Mouse (Mus musculus): Measurements from ENCODE around the gene E2f4. TPM values are rescaled to one million over a fixed set of nuclear protein-coding genes. Genes with fewer than 3 reads are reported as not detected.
A peak's percentile ranks its signal among the peaks of the same experiment; 100 is the strongest.

E2f4 gene
- polyA plus RNA-seq, 1 experiment: 127 TPM

- 4% methylated on average over 30 of the region's 30 CpGs for WGBS
- DNase-seq: peak; percentile 82
- no peak for TF ChIP-seq POLR2A (IDR thresholded peaks at IDR 0.05; ENCODE audit: borderline replicate concordance, extremely low read depth, low read depth, low read length)
- TF ChIP-seq CTCF (IDR thresholded peaks at IDR 0.05; ENCODE audit: insufficient read depth, low read length): peak; percentile 62
- H3K4me3 ChIP-seq (replicated peaks; ENCODE audit: extremely low read depth, low read depth, low read length): peak overlapping the region; percentile 46
- peaks cover 14% of the 10 kb centered on the region for H3K4me1 ChIP-seq (ENCODE audit: control insufficient read depth, insufficient read depth, low read length)
These were observed 37.6 kb upstream of the E2f4 start for GRCm38 (mm10) chr8:105259721-105260320.

GRCm38 (mm10) chr8:105260371-105261099 lies 36.9 kb upstream of the E2f4 start:
- H3K4me1 ChIP-seq (ENCODE audit: control insufficient read depth, insufficient read depth, low read length): peaks cover 11% of the 10 kb centered on the region
- TF ChIP-seq CTCF (IDR thresholded peaks at IDR 0.05; ENCODE audit: insufficient read depth, low read length) (no peak), POLR2A (IDR thresholded peaks at IDR 0.05; ENCODE audit: borderline replicate concordance, extremely low read depth, low read depth, low read length) (no peak)
- no peak for DNase-seq
- 73% methylated on average over 7 of the region's 7 CpGs for WGBS
- H3K4me3 ChIP-seq (replicated peaks; ENCODE audit: extremely low read depth, low read depth, low read length): no peak overlapping the region

DNA sequence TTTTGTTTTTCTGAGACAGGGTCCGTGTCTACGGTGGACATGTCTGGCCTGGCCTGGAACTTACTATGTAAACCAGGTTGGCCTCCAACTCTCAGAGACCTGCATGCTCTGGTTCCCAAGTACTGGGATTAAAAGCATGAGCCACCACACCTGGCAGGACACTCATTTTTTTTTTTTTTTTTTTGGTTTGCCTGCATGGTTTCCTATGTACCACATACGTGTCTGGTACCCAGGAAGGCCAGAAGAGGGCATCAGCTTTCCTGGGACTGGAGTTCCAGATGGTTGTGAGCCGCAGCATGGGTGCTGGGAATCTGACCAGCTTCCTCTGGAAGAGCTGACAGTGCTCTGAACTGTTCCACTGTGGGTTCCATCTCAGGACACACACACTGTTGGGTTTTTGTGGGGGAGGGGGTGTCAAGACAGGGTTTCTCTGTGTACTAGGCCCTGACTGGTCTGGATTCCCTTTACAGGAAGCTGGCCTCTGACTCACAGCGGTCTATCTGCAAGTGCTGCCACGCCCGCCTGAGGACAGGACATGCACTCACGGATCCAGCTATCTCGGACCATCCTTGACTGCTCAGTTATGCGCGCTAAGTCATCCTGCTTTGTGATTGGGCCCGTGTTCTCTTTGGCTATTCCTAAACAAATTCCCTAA lies 36.0 kb upstream of the E2f4 start:
- Histone ChIP-seq H3K4me1 (ENCODE audit: control insufficient read depth, insufficient read depth, low read length) (peaks cover 11% of the 10 kb centered on the region), H3K4me3 (replicated peaks; ENCODE audit: extremely low read depth, low read depth, low read length) (no peak overlapping the region)
- DNase-seq: no peak
- WGBS: 78% methylated on average over 12 of the region's 12 CpGs
- TF ChIP-seq POLR2A (IDR thresholded peaks at IDR 0.05; ENCODE audit: borderline replicate concordance, extremely low read depth, low read depth, low read length) (no peak), CTCF (IDR thresholded peaks at IDR 0.05; ENCODE audit: insufficient read depth, low read length) (no peak)

DNA sequence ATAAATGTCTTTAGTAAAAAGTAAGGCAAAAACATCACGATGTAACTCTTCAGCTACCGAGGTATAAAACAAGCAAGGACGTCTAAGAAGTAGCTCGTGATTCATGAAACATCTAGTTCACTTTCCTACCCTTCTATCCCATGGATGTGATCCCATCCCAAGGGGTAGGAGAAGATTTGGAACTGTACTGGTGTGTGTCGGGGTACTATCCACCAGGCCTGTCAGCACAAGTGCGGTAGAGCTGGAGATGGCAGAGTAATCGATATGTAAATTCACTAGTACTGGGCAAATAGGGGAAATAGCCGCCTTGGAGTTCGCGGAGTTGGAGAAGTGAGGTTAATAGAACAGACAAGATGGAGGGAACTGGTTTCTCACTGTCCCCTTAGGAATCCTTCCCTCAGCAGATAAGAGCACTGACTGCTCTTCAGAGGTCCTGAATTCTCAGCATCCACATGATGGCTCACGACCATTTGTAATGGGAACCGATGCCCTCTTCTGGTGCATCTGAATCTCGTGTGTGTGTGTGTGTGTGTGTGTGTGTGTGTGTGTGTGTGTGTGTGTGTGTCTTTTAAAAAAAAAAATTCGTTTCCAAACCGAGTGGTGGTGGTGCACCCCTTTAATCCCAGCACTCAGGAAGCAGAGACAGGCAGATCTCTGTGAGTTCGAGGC lies 34.1 kb upstream of the E2f4 start:
- 44% methylated on average over 16 of the region's 16 CpGs for WGBS
- TF ChIP-seq POLR2A (IDR thresholded peaks at IDR 0.05; ENCODE audit: borderline replicate concordance, extremely low read depth, low read depth, low read length) (no peak), CTCF (IDR thresholded peaks at IDR 0.05; ENCODE audit: insufficient read depth, low read length) (no peak)
- H3K4me3 ChIP-seq (replicated peaks; ENCODE audit: extremely low read depth, low read depth, low read length): no peak overlapping the region
- DNase-seq: no peak
- peaks cover 12% of the 10 kb centered on the region for H3K4me1 ChIP-seq (ENCODE audit: control insufficient read depth, insufficient read depth, low read length)

DNA sequence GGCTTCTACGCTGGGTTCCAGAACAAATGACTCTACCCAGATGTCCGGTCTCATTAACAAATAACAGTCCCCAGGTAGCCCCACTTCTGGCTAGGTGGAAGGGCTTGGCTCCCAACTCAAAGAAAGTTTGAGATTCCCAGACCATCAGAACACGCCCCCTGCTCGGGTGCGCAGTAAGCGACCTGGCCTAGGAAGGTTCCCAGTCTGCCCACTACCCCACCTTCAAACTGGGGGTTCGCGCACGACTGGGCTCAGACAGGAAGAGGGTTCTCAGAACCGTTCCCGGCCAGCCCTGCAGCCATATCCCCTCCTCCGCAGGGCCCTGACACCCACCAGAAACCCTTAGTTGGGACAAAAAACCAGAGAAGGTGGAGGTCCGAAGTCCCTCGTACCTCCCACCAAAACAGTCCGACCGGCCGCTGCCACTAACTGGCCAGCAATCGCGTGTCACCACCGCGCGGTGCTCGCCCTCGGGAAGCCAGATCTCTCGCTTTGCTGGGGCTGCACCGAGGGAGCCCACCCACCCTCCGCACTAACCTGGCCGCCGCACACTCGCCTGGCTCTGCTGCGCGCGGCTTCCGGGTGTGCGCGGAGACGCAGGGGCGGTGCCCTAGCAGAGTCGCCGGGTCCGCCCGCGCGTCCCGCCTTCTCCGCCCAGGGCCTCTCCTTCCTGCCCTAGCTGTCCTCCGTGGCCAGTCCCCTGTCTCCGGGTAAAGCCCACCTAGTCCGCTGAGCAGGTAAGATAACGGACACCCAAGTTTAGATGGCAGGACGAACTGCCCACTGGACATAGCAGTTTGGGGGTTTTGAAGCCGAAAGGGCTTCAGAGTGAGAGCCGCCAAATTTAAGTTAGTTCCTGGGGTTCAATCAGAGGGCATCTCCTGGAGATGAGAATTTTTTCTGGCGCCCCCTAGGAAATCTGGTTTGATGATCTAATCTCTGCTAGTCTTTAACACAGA lies 33.2 kb upstream of the E2f4 start, which contains the start of the genes Tradd and Fbxl8:
TSS of gene Tradd (minus strand) at position 586 of the 959 bp plus-strand sequence.
TSS of gene Fbxl8 (plus strand) at position 625 of the 959 bp plus-strand sequence.
- Histone ChIP-seq H3K4me3 (replicated peaks; ENCODE audit: extremely low read depth, low read depth, low read length) (peak within 1 kb of the TSS; percentile 79), H3K4me1 (ENCODE audit: control insufficient read depth, insufficient read depth, low read length) (peaks cover 16% of the 10 kb centered on the region)
- peak; percentile 78 for DNase-seq
- 2% methylated on average over 54 of the region's 54 CpGs for WGBS
- TF ChIP-seq POLR2A (IDR thresholded peaks at IDR 0.05; ENCODE audit: borderline replicate concordance, extremely low read depth, low read depth, low read length) (peak; percentile 76; the same call in 1 of the 2 replicates), CTCF (IDR thresholded peaks at IDR 0.05; ENCODE audit: insufficient read depth, low read length) (no peak)

DNA sequence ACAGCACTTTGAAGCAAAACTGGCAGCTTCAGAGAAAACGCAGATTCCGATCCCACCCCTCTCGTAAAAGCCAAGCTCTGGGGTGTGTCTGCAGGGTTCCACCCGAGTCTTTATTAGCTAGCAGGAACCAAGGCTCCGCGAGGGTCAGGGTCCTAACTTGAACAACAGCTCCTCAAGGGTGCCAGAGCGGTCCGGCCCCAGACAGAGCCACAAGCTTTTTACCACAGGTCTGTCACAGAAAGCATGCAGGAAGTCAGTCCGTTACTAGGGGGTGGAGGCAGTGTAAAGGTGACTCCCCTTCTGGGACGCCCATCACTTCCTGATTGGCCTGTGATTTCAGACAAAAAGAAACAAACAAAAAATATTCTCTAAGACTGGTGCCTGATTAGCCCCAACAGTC lies 32.3 kb upstream of the E2f4 start:
- peak; percentile 15; the same call in 1 of the 2 replicates for TF ChIP-seq POLR2A (IDR thresholded peaks at IDR 0.05; ENCODE audit: borderline replicate concordance, extremely low read depth, low read depth, low read length)
- no peak for TF ChIP-seq CTCF (IDR thresholded peaks at IDR 0.05; ENCODE audit: insufficient read depth, low read length)
- Histone ChIP-seq H3K4me3 (replicated peaks; ENCODE audit: extremely low read depth, low read depth, low read length) (peak overlapping the region; percentile 49), H3K4me1 (ENCODE audit: control insufficient read depth, insufficient read depth, low read length) (peaks cover 10% of the 10 kb centered on the region)
- 6% methylated on average over 10 of the region's 10 CpGs for WGBS
- DNase-seq: peak; percentile 32

DNA sequence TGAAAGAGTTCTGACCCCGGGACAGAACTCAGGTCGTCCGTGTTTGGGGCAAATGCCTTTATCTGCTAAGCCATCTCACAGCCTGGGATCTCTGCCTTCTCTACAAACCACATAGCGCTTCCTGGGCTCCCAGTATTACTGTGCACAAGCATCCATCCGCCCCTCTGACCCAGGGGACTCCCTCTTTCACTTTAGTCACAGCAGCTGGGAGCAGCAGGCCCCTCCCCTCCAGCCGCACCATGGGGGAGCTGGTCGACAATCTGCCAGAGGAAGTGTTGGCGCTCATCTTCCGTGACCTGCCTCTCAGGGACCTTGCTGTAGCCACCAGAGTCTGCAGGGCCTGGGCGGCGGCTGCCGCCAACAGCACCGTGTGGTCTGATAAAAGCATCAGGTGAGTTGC lies 30.7 kb upstream of the E2f4 start:
- no peak overlapping the region for H3K4me3 ChIP-seq (replicated peaks; ENCODE audit: extremely low read depth, low read depth, low read length)
- peaks cover 11% of the 10 kb centered on the region for H3K4me1 ChIP-seq (ENCODE audit: control insufficient read depth, insufficient read depth, low read length)
- WGBS: 75% methylated on average over 13 of the region's 13 CpGs
- TF ChIP-seq POLR2A (IDR thresholded peaks at IDR 0.05; ENCODE audit: borderline replicate concordance, extremely low read depth, low read depth, low read length): no peak
- no peak for TF ChIP-seq CTCF (IDR thresholded peaks at IDR 0.05; ENCODE audit: insufficient read depth, low read length)
- no peak for DNase-seq

GRCm38 (mm10) chr8:105268342-105269074 lies 29.0 kb upstream of the E2f4 start:
- Histone ChIP-seq H3K4me1 (ENCODE audit: control insufficient read depth, insufficient read depth, low read length) (peaks cover 11% of the 10 kb centered on the region), H3K4me3 (replicated peaks; ENCODE audit: extremely low read depth, low read depth, low read length) (peak overlapping the region; percentile 73)
- peak; percentile 56 for DNase-seq
- TF ChIP-seq POLR2A (IDR thresholded peaks at IDR 0.05; ENCODE audit: borderline replicate concordance, extremely low read depth, low read depth, low read length): no peak
- no peak for TF ChIP-seq CTCF (IDR thresholded peaks at IDR 0.05; ENCODE audit: insufficient read depth, low read length)
- WGBS: 33% methylated on average over 65 of the region's 65 CpGs
